Mouse (Mus musculus): Measurements from ENCODE around the gene Atg4c.

Gene Atg4c

GRCm38 (mm10) chr4:99266843-99267445, 73.2 kb downstream of the Atg4c start:
- no peak for DNase-seq

- DNase-seq = no peak
Measured at GRCm38 (mm10) chr4:99272860-99273259, 79.1 kb downstream of the Atg4c start.

GRCm38 (mm10) chr4:99273466-99273865, 79.7 kb downstream of the Atg4c start:
- DNase-seq = no peak

DNA sequence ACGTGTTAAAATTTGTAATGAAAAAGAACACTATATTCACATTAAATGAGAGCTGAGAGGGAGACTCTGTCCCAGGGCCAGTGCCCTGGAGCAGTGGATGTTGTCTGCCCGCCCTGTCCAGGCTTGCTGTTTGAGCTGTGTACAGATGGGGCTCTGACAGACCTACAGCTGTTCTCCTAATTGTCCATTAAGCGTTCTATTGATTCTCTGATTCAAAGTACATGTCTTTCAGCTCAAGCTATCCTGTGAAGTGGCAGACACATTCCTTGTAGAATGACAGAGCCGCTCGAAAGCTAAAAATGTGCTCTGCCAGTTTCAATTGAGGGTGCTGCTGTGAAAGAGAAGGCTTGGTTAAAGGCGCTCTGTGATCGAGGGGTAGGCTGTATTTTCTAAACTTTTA, 80.2 kb downstream of the Atg4c start:
- no peak for DNase-seq

- DNase-seq = no peak
Measured at GRCm38 (mm10) chr4:99278876-99279275, 85.1 kb downstream of the Atg4c start.

DNA sequence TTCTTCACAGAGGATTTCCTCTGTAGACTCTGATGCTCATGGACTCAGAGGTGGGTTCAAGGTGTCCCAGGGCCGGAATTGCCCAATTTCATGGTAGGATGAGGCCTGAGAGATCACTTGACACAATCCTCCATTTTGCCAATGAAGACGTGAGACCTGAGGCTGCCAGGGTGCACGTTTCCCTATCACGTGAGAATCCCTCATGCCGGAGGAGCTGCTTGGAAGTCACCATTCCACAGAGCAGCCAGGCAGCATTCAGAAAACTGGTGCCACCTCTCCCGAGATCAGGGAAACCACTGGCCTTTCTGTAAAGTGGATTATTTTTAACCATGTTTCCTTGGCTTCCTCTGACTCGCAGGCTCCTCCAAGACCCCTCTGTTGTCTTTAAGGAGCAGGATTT, 88.0 kb downstream of the Atg4c start:
- no peak for DNase-seq

- DNase-seq = no peak
Measured at GRCm38 (mm10) chr4:99289286-99289685, 95.6 kb downstream of the Atg4c start.

GRCm38 (mm10) chr4:99298676-99299075, 104.9 kb downstream of the Atg4c start:
- DNase-seq = peak; percentile 65

GRCm38 (mm10) chr4:99304793-99305192, 111.1 kb downstream of the Atg4c start:
- DNase-seq = no peak

Data from kidney, postnatal 10 days (tissue).